Comparison of ENCODE assay signal across 18 mouse cellular contexts in genomic region chr5:148367816-148368215, GRCm38 (mm10). TPM values are rescaled to one million over a fixed set of nuclear protein-coding genes. Genes with fewer than 3 reads are reported as not detected.
DNase-seq lines count a peak whose midpoint lies in the region; ATAC-seq lines count a peak whose summit lies in the region.
"Had no signal": no experiment of that assay in that cellular context is flagged by ENCODE, and none has a peak within 500 bp of the region (broad histone marks: within the 10 kb centered on the region; RNA-seq: fewer than 3 reads in every experiment).

No protein-coding gene starts in this region.

- WGBS in kidney, embryonic 14.5 days, result 82% methylated on average over 3 of the region's 3 CpGs

- H3K4me1 ChIP-seq in kidney, embryonic 14.5 days (ENCODE audit: control insufficient read depth, insufficient read depth, low read length), result peaks cover 5% of the 10 kb centered on the region; the same call in 1 of the 2 replicates
- H3K4me1 ChIP-seq: embryonic facial prominence, embryonic 12.5 days; forebrain, embryonic 13.5 days; forebrain, embryonic 15.5 days had no signal

- H3K36me3 ChIP-seq in kidney, embryonic 14.5 days (ENCODE audit: control insufficient read depth, insufficient read depth, low read length), result peaks cover 2% of the 10 kb centered on the region; the same call in 1 of the 2 replicates
- H3K36me3 ChIP-seq: embryonic facial prominence, embryonic 12.5 days; forebrain, embryonic 15.5 days had no signal

- H3K4me2 ChIP-seq in kidney, embryonic 14.5 days (replicated peaks; ENCODE audit: low read depth, low read length), result no peak overlapping the region
- H3K4me2 ChIP-seq: embryonic facial prominence, embryonic 12.5 days; forebrain, embryonic 13.5 days; forebrain, embryonic 15.5 days had no signal

- H3K4me3 ChIP-seq in kidney, embryonic 14.5 days (ENCODE audit: low read length), result no peak overlapping the region
- H3K4me3 ChIP-seq: embryonic facial prominence, embryonic 10.5 days; embryonic facial prominence, embryonic 12.5 days; forebrain, embryonic 13.5 days; forebrain, embryonic 15.5 days had no signal

- DNase-seq in adrenal gland, adult 2 months, result peak; percentile 61
- no peak for DNase-seq in adrenal gland, adult 8-10 months
- DNase-seq in 3T3-L1 (ENCODE audit: low read depth, low spot score) (peak; percentile 72), 416B (ENCODE audit: low read depth) (peak; percentile 28)
- DNase-seq: cerebellum, adult 11-12 months; cerebellum, adult 2 months; cerebellum, adult 9-10 months; cerebellum, postnatal 10 days; cerebellum, postnatal 25 days; forebrain, postnatal 0 days had no signal

- H3K9ac ChIP-seq in kidney, embryonic 14.5 days (ENCODE audit: low read depth, low read length), result no peak overlapping the region
- H3K9ac ChIP-seq: embryonic facial prominence, embryonic 12.5 days; forebrain, embryonic 13.5 days; forebrain, embryonic 15.5 days; forebrain, postnatal 0 days had no signal

- ATAC-seq in kidney, embryonic 14.5 days (ENCODE audit: low FRiP score, low TSS enrichment), result no peak
- ATAC-seq in frontal cortex, adult (ENCODE audit: low TSS enrichment), result no peak
- ATAC-seq: activated CD4-positive, CD25-positive, alpha-beta regulatory T cell, adult 4 months; forebrain, embryonic 13.5 days; forebrain, embryonic 15.5 days; forebrain, postnatal 0 days; Patski had no signal

- H3K27ac ChIP-seq in kidney, embryonic 14.5 days (ENCODE audit: low read depth, low read length), result no peak overlapping the region
- H3K27ac ChIP-seq: embryonic facial prominence, embryonic 10.5 days; embryonic facial prominence, embryonic 12.5 days; forebrain, embryonic 13.5 days; forebrain, embryonic 15.5 days had no signal

- no peaks in the 10 kb centered on the region for H3K27me3 ChIP-seq in kidney, embryonic 14.5 days (ENCODE audit: control insufficient read depth, insufficient read depth, low read length)
- H3K27me3 ChIP-seq: embryonic facial prominence, embryonic 12.5 days; forebrain, embryonic 13.5 days; forebrain, embryonic 15.5 days; Patski had no signal

- no peaks in the 10 kb centered on the region for H3K9me3 ChIP-seq in kidney, embryonic 14.5 days (ENCODE audit: control insufficient read depth, low read length)
- H3K9me3 ChIP-seq: forebrain, embryonic 15.5 days had no signal

RNA-seq across cellular contexts. Expression of gene Slc7a1, which starts 31.9 kb away (rescaled TPM):
- total RNA-seq in adrenal gland, adult 2 months (2021), result 10 to 100 TPM; 72.9 to 82.5 TPM
- polyA plus RNA-seq in adrenal gland, adult 2 months (2012; rRNA removed), result 19.1 and 30.8 TPM in 2 replicates
- total RNA-seq in adrenal gland, adult 8-10 months (2022), result 100 to 1,000 TPM in 2 of 4 experiments, 10 to 100 TPM in 2; 86.6 to 129 (median 106) TPM
- polyA plus RNA-seq in kidney, embryonic 14.5 days (2014; fragmentation: Nextera tagmentation; extraction: Ambion mirVana), result 36.2 and 36.8 TPM in 2 replicates
